ENCODE assay signal across 11 mouse cellular contexts in genomic region chr6:96802981-96803380, GRCm38 (mm10).
"Had no signal": no experiment of that assay in that cellular context is flagged by ENCODE, and none has a peak within 500 bp of the region (broad histone marks: within the 10 kb centered on the region; RNA-seq: fewer than 3 reads in every experiment).

No protein-coding gene starts in this region.

- H3K36me3 ChIP-seq: intestine, embryonic 15.5 days; kidney, embryonic 15.5 days; lung, embryonic 15.5 days; midbrain, embryonic 15.5 days; neural tube, embryonic 12.5 days had no signal

- H3K27me3 ChIP-seq: intestine, embryonic 15.5 days; kidney, embryonic 15.5 days; lung, embryonic 15.5 days; midbrain, embryonic 15.5 days; neural tube, embryonic 12.5 days had no signal

- ATAC-seq: intestine, embryonic 15.5 days; midbrain, embryonic 15.5 days had no signal

- H3K4me2 ChIP-seq: intestine, embryonic 15.5 days; kidney, embryonic 15.5 days; lung, embryonic 15.5 days; midbrain, embryonic 15.5 days; neural tube, embryonic 12.5 days had no signal

- H3K27ac ChIP-seq: intestine, embryonic 15.5 days; kidney, embryonic 15.5 days; left cerebral cortex, adult 2 months; lung, embryonic 15.5 days; macrophage; midbrain, embryonic 15.5 days; neural tube, embryonic 12.5 days had no signal

- H3K4me3 ChIP-seq: intestine, embryonic 15.5 days; kidney, embryonic 15.5 days; left cerebral cortex, adult 2 months; lung, embryonic 15.5 days; midbrain, embryonic 15.5 days; neural tube, embryonic 12.5 days had no signal

- DNase-seq: kidney, adult 2 months; kidney, postnatal 25 days; lung, postnatal 14 days; thymus, postnatal 36 days had no signal

- H3K4me1 ChIP-seq: intestine, embryonic 15.5 days; kidney, embryonic 15.5 days; lung, embryonic 15.5 days; midbrain, embryonic 15.5 days; neural tube, embryonic 12.5 days had no signal

- H3K9me3 ChIP-seq: intestine, embryonic 15.5 days; kidney, embryonic 15.5 days; lung, embryonic 15.5 days; midbrain, embryonic 15.5 days; neural tube, embryonic 12.5 days had no signal

- H3K9ac ChIP-seq: intestine, embryonic 15.5 days; kidney, embryonic 15.5 days; lung, embryonic 15.5 days; midbrain, embryonic 15.5 days; neural tube, embryonic 12.5 days had no signal
